Mouse (Mus musculus): ENCODE data around the gene Klrb1a.

DNA sequence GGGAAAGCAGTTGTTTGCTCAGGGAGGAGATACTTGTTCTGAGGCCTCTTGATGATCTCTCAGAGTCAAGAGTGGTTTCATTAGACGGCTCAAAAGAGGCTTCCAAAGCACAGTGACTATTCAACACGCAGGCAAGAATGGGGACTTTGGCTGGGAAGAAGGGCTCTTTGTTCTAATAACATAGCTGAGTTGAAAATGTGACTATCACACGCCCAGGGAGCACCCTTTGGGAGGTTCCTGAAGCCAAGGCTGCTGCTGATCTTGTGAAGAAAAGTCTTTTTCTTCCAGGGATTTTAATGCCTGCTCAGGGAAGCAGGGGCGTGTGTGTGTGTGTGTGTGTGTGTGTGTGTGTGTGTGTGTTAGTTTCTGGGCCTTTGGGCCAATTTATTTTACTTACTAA, 33.9 kb downstream of the Klrb1a start:
- no peak for TF ChIP-seq POLR2A (IDR thresholded peaks at IDR 0.05; ENCODE audit: insufficient read length, low read depth)
- TF ChIP-seq MAX (IDR thresholded peaks at IDR 0.05; ENCODE audit: low read depth), result no peak
- no peak for TF ChIP-seq POLR2AphosphoS2 (IDR thresholded peaks at IDR 0.05; ENCODE audit: insufficient read length, low read depth)
- TF ChIP-seq CEBPB (IDR thresholded peaks at IDR 0.05; ENCODE audit: insufficient read depth, poor library complexity, severe bottlenecking), result no peak
- no peak for TF ChIP-seq REST (IDR thresholded peaks at IDR 0.05; ENCODE audit: insufficient read depth, insufficient read length)
- no peak for TF ChIP-seq E2F4 (IDR thresholded peaks at IDR 0.05; ENCODE audit: insufficient read depth)

Data from myocyte (in vitro differentiated cells).